In the genomic region with DNA sequence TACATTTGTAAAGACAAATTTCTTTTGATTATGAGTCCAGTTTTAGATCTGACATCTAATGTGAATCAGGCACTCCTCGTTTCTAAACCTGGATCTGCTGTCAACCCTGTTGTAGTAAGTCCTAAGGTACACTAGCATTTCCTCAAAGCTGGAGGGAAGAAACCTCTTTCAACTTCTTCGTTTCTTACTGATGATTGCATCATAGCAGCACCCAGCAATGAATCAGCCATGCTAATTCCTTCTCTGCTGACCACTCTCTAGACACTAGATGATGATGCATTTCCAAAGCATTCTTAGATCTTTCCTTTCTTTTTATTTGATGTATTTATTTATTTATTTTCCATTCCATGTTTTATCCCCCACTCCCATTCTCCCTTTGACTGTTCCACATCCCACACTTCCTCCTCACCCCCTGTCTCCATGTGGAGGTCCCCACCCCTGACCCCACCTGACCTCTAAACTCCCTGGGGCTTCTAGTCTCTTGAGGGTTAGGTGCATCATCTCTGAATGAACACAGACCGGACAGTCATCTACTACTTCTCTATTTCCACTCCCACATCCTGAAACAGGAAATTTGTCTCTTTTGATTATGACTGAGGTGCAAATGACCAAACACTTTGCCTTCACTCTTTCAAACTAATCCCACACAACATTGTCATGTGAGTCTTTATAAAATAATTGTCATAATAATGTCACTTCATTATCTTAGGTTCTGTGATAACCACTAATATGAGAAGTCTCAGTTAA, we compare ENCODE assay signal across 1 mouse cellular context.
TF ChIP-seq lines count a peak whose summit lies in the region.

No protein-coding gene starts in this region.

TF ChIP-seq in CH12.LX, 34 proteins besides CTCF, POLR2A, EP300 and RAD21 (continued from another document):
- TF ChIP-seq RCOR1 (conservative IDR thresholded peaks at IDR 0.05; ENCODE audit: low read depth, low read length): no peak; the same call in 1 of the 2 replicates
- TF ChIP-seq KAT2A (IDR thresholded peaks at IDR 0.05; ENCODE audit: insufficient replicate concordance, low read length): no peak
- peak; percentile 5; the same call in 1 of the 2 replicates for TF ChIP-seq USF1 (IDR thresholded peaks at IDR 0.05; ENCODE audit: low read depth, low read length)
- TF ChIP-seq MYC (IDR thresholded peaks at IDR 0.05; ENCODE audit: low read depth, low read length): no peak
- TF ChIP-seq ZNF384 (IDR thresholded peaks at IDR 0.05; ENCODE audit: low read depth, low read length): no peak
- no peak for TF ChIP-seq MXI1 (IDR thresholded peaks at IDR 0.05; ENCODE audit: low read depth, low read length)
- peak; percentile 41 for TF ChIP-seq ELF1 (IDR thresholded peaks at IDR 0.05; ENCODE audit: low read depth, low read length)
- TF ChIP-seq ZMIZ1 (IDR thresholded peaks at IDR 0.05; ENCODE audit: low read depth, low read length): no peak
- no peak for TF ChIP-seq SIN3A (IDR thresholded peaks at IDR 0.05; ENCODE audit: low read length)
- TF ChIP-seq IRF4 (IDR thresholded peaks at IDR 0.05; ENCODE audit: low read depth, low read length): peak; percentile 83
- no peak for TF ChIP-seq HCFC1 (IDR thresholded peaks at IDR 0.05; ENCODE audit: low read depth, low read length)
- no peak for TF ChIP-seq USF2 (conservative IDR thresholded peaks at IDR 0.05; ENCODE audit: low read depth, low read length)
- TF ChIP-seq BHLHE40 (IDR thresholded peaks at IDR 0.05; ENCODE audit: low read depth, low read length): peak; percentile 36; the same call in 1 of the 2 replicates
- peak; percentile 44; the same call in 1 of the 2 replicates for TF ChIP-seq ETS1 (conservative IDR thresholded peaks at IDR 0.05; ENCODE audit: low read depth, low read length)
- no peak; the same call in 1 of the 2 replicates for TF ChIP-seq CHD2 (IDR thresholded peaks at IDR 0.05; ENCODE audit: low read length)
- no peak for TF ChIP-seq ZC3H11A (IDR thresholded peaks at IDR 0.05; ENCODE audit: low read depth, low read length)
- TF ChIP-seq E2F4 (IDR thresholded peaks at IDR 0.05; ENCODE audit: insufficient replicate concordance, low read depth, low read length): 0 out of 2 replicates have a peak, but pooled peaks have one; percentile 33
- TF ChIP-seq CHD1 (IDR thresholded peaks at IDR 0.05; ENCODE audit: low read depth, low read length): no peak
- peak; percentile 39; the same call in 1 of the 2 replicates for TF ChIP-seq JUND (conservative IDR thresholded peaks at IDR 0.05; ENCODE audit: low read depth, low read length)
- no peak for TF ChIP-seq ZKSCAN1 (IDR thresholded peaks at IDR 0.05; ENCODE audit: borderline replicate concordance, low read depth, low read length)
- 0 out of 2 replicates have a peak, but pooled peaks have one; percentile 13 for TF ChIP-seq JUN (IDR thresholded peaks at IDR 0.05; ENCODE audit: insufficient read depth, low read depth, low read length)
- no peak for TF ChIP-seq POLR2AphosphoS2 (IDR thresholded peaks at IDR 0.05; ENCODE audit: low read depth, low read length)
- TF ChIP-seq TBP (conservative IDR thresholded peaks at IDR 0.05; ENCODE audit: low read depth, low read length): 0 out of 2 replicates have a peak, but pooled peaks have one; percentile 14
- peak; percentile 38; the same call in 1 of the 2 replicates for TF ChIP-seq MEF2A (IDR thresholded peaks at IDR 0.05; ENCODE audit: borderline replicate concordance, low read depth, low read length)
